Mouse (Mus musculus) liver, embryonic 12.5 days (tissue): ENCODE results near the gene Mpped1. TPM values are rescaled to one million over a fixed set of nuclear protein-coding genes. Genes with fewer than 3 reads are reported as not detected.

Experiments
- ATAC-seq: fragments of 200-750 bp; cut with Nextera tagmentation; 2 replicates; pipeline ENCODE4 v1.8.0; 2017; ENCODE audit warnings: moderate number of reproducible peaks, mild to moderate bottlenecking, moderate library complexity
- H3K27ac ChIP-seq: fragments of 300-500 bp; sonication (generic); 2 replicates; pipeline ENCODE4 v1.5.1; 2016; ENCODE audit warnings: mild to moderate bottlenecking
- H3K27me3 ChIP-seq: fragments of 300-500 bp; sonication (generic); replicated peaks from 2 replicates; pipeline ENCODE4 v1.6.1; 2016; ENCODE audit warnings: mild to moderate bottlenecking, moderate library complexity
- H3K36me3 ChIP-seq: fragments of 300-500 bp; sonication (generic); 2 replicates; pipeline ENCODE4 v1.6.1; 2016; ENCODE audit warnings: mild to moderate bottlenecking, moderate library complexity
- H3K4me1 ChIP-seq: fragments of 300-500 bp; sonication (generic); 2 replicates; pipeline ENCODE4 v1.6.1; 2016
- H3K4me2 ChIP-seq: fragments of 300-500 bp; sonication (generic); 2 replicates; pipeline ENCODE4 v1.6.1; 2016; ENCODE audit warnings: mild to moderate bottlenecking, moderate library complexity
- H3K4me3 ChIP-seq: fragments of 300-500 bp; sonication (generic); 2 replicates; pipeline ENCODE4 v1.5.1; 2016; ENCODE audit warnings: mild to moderate bottlenecking, moderate library complexity
- H3K9ac ChIP-seq: fragments of 300-500 bp; sonication (generic); 2 replicates; pipeline ENCODE4 v1.6.1; 2016; ENCODE audit warnings: mild to moderate bottlenecking, moderate library complexity
- H3K9me3 ChIP-seq: fragments of 300-500 bp; sonication (generic); replicated peaks from 2 replicates; pipeline ENCODE4 v1.6.1; 2016; ENCODE audit warnings: mild to moderate bottlenecking, moderate library complexity
- WGBS: fragments of 180-500 bp; shearing (Covaris S2); methylation state at CpG from one replicate; pipeline ENCODE4 v1.1.7; 2016; ENCODE audit not compliant: insufficient replicate concordance; 5-methylcytosine and 5-hydroxymethylcytosine counted together
- polyA plus RNA-seq: library from polyadenylated mRNA; unstranded; fragments of >200 nt; fragmentation: Nextera tagmentation; extraction: Ambion mirVana; gene quantifications from 2 replicates; pipeline ENCODE4 v1.2.1, GENCODE M21; 2016

The Mpped1 gene
- polyA plus RNA-seq, 1 experiment from 2014 or later: 0.10 TPM

DNA sequence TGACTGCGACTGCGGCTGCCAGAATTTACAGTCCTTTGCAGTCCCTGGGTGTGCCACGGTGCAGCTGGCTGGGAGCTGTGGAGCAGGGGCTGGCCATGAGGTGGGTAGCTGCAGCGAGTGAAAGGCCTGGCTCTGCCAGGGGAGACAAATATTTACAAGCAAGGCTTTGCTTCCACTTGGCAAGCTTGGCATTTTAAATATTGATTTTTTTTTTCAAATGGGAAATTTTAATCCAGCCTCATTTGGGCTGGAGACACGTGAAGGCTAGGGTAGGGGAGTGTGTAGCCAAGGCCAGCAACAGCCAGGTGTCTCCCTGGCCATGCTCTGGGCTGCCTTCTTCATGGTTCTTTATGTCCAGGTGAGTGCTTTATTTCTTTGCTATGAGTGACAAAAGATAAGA, 21.7 kb downstream of the Mpped1 start:
- Histone ChIP-seq H3K9ac (no peak overlapping the region), H3K4me3 (no peak overlapping the region), H3K4me1 (no peaks in the 10 kb centered on the region), H3K36me3 (no peaks in the 10 kb centered on the region), H3K27me3 (no peaks in the 10 kb centered on the region), H3K27ac (no peak overlapping the region), H3K4me2 (no peak overlapping the region), H3K9me3 (no peaks in the 10 kb centered on the region)
- ATAC-seq: no peak
- WGBS: 51% methylated on average over 5 of the region's 5 CpGs

DNA sequence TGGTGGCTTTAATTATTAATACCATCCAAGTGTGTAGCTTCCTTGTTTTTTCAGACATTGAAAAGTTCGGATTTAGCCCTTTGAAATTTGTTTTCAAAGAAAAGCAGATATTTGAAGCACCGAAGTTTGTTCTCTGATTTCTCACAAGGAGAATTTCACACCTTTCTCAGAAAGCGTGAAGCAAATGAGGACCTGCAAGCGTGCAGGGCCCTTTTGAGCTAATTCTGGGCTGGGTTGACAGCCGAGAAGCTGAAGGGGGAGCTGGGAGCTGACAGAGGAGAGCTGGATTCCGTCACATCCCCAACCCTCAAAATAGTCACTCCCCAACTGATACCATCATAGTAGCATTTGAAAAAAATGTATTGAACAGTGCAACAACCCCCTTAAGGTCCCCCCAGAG, 34.8 kb downstream of the Mpped1 start:
- no peaks in the 10 kb centered on the region for H3K4me1 ChIP-seq
- no peak for ATAC-seq
- H3K4me3 ChIP-seq: no peak overlapping the region
- H3K9me3 ChIP-seq: no peaks in the 10 kb centered on the region
- no peak overlapping the region for H3K27ac ChIP-seq
- no peak overlapping the region for H3K4me2 ChIP-seq
- WGBS: 54% methylated on average over 6 of the region's 6 CpGs
- H3K36me3 ChIP-seq: no peaks in the 10 kb centered on the region
- no peaks in the 10 kb centered on the region for H3K27me3 ChIP-seq
- H3K9ac ChIP-seq: no peak overlapping the region

DNA sequence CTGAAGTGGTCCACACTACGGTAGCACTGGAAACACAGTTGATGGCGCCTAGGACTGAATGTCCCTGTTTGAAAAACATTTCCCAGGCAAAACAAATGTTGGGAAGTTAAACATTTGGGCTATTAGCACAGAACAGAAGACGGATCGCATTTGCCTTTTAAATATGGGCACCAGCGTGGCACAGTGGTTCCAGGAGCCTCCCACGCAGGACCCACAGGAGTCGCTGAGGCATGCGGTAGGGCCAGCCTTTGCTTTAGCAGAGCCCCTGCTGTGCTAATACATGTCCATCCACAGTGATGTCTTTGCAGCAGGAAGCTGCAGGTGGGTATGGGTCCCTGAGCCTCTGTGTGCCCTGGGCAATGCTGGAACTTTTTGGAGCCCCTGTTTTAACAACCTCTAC, 48.7 kb downstream of the Mpped1 start:
- H3K36me3 ChIP-seq: no peaks in the 10 kb centered on the region
- no peaks in the 10 kb centered on the region for H3K27me3 ChIP-seq
- no peaks in the 10 kb centered on the region for H3K4me1 ChIP-seq
- no peak overlapping the region for H3K27ac ChIP-seq
- no peak overlapping the region for H3K4me2 ChIP-seq
- WGBS: 71% methylated on average over 8 of the region's 8 CpGs
- H3K9me3 ChIP-seq: 0 out of 2 replicates have a peak, but pooled peaks cover 3% of the 10 kb centered on the region
- no peak overlapping the region for H3K9ac ChIP-seq
- H3K4me3 ChIP-seq: no peak overlapping the region
- ATAC-seq: no peak

DNA sequence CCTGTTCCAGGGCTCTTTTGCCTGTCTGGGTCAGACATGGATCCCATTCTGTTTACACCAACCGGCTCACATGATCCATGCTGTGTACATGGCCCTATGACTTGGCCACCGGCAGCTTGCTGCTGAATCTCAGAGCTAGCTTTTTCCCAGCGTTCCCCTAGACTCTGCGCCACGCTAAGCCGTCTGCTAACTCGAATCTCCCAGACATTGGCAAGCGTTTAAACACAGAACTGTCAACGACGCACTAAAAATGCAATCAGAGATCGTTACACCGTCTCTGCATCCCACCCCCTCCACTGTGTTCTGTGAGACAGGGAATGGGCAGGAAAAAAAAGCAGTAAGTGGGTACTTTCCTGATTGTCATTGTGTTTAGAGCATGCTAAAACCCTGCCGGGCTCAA, 50.0 kb downstream of the Mpped1 start:
- Histone ChIP-seq H3K4me2 (no peak overlapping the region), H3K36me3 (no peaks in the 10 kb centered on the region), H3K9me3 (0 out of 2 replicates have a peak, but pooled peaks cover 3% of the 10 kb centered on the region), H3K4me1 (no peaks in the 10 kb centered on the region), H3K27me3 (no peaks in the 10 kb centered on the region), H3K4me3 (no peak overlapping the region), H3K27ac (no peak overlapping the region), H3K9ac (no peak overlapping the region)
- ATAC-seq: no peak
- 73% methylated on average over 13 of the region's 13 CpGs for whole genome bisulfite sequencing

DNA sequence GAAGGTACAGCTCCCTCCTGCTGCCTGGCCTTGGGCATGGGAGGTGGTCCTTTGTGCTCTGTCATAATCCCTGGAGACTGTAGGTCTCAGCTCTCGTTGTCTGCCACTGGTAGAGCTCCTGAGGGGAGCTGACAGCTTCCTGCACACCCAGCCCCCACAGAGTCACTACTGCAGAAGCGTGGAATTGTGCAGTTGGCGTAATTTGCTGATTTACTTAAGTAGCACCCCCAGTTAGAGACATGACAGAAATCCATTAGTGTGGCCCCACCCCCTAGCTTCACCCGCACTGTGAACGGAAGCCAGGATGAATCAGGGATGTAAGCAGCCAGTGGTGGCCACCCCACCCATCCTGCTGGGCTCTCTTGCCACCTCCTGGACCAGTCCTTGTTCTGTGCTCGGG, 53.0 kb downstream of the Mpped1 start:
- Histone ChIP-seq H3K4me3 (no peak overlapping the region), H3K27ac (no peak overlapping the region), H3K9me3 (0 out of 2 replicates have a peak, but pooled peaks cover 3% of the 10 kb centered on the region), H3K36me3 (no peaks in the 10 kb centered on the region), H3K27me3 (no peaks in the 10 kb centered on the region), H3K4me2 (no peak overlapping the region), H3K4me1 (no peaks in the 10 kb centered on the region), H3K9ac (no peak overlapping the region)
- no peak for ATAC-seq
- WGBS: 60% methylated on average over 6 of the region's 6 CpGs

DNA sequence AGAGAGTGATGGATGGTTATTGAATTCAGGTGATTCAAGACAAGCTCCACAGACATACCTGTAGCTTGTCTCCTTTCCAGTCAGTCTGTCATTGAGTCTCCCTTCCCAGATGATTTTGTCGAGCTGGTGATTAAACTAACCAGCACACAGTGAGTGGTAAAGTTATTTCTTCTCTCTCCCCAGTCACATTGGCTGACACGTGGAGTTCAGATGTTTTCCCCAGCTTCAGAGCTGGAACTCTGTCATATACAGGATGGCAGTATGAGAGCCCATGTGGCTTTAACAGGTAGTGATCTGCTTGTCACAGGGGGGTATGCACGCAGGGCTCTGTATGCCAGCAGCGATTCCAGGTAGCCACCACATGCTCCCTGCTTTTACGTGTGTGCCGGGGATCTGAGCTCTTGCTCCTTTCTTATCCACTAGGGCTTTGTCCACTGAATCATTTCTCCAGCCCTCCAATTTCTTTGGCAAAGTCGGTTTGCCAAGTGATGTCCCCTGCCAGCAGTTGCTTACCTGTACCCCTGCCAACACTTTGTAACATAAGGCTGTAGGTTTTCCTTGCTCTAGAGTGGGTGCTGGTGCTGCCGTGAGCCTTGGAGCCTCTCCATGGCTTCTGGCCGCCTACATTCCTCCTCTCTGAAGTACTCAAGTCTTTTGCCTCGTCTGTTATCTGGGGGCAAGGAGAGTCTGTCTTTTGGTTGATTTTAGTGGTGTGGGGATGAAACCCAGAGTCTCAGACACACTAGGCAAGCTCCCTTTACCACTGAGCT, 61.9 kb downstream of the Mpped1 start:
- 54% methylated on average over 10 of the region's 10 CpGs for WGBS
- no peaks in the 10 kb centered on the region for H3K36me3 ChIP-seq
- no peak overlapping the region for H3K4me3 ChIP-seq
- ATAC-seq: no peak
- H3K4me2 ChIP-seq: no peak overlapping the region
- no peak overlapping the region for H3K9ac ChIP-seq
- H3K27me3 ChIP-seq: no peaks in the 10 kb centered on the region
- H3K27ac ChIP-seq: no peak overlapping the region
- no peaks in the 10 kb centered on the region for H3K9me3 ChIP-seq
- H3K4me1 ChIP-seq: peaks cover 7% of the 10 kb centered on the region

DNA sequence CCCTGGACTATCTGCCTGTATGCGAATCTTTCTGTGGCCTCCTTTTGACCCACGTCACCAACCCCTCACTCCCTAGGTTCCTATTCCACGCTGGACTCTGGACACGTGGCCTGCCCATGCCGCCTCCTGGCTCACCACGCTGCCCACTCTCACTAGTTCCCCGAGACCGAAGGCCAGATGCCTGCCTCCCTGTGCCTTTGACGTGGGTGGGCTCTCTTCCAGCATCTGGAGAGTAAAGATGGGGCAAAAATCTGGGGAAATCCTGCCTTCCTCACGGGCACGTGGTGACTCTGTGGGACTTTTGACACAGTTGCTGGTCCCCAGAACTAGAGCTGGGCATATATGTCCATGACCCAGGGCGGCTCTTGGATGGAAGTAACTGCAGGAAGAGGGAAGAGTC, 63.2 kb downstream of the Mpped1 start:
- H3K9ac ChIP-seq: no peak overlapping the region
- H3K4me1 ChIP-seq: peaks cover 9% of the 10 kb centered on the region
- ATAC-seq: no peak
- no peaks in the 10 kb centered on the region for H3K27me3 ChIP-seq
- no peak overlapping the region for H3K4me2 ChIP-seq
- 67% methylated on average over 12 of the region's 12 CpGs for WGBS
- H3K9me3 ChIP-seq: no peaks in the 10 kb centered on the region
- H3K27ac ChIP-seq: no peak overlapping the region
- no peaks in the 10 kb centered on the region for H3K36me3 ChIP-seq
- no peak overlapping the region for H3K4me3 ChIP-seq

DNA sequence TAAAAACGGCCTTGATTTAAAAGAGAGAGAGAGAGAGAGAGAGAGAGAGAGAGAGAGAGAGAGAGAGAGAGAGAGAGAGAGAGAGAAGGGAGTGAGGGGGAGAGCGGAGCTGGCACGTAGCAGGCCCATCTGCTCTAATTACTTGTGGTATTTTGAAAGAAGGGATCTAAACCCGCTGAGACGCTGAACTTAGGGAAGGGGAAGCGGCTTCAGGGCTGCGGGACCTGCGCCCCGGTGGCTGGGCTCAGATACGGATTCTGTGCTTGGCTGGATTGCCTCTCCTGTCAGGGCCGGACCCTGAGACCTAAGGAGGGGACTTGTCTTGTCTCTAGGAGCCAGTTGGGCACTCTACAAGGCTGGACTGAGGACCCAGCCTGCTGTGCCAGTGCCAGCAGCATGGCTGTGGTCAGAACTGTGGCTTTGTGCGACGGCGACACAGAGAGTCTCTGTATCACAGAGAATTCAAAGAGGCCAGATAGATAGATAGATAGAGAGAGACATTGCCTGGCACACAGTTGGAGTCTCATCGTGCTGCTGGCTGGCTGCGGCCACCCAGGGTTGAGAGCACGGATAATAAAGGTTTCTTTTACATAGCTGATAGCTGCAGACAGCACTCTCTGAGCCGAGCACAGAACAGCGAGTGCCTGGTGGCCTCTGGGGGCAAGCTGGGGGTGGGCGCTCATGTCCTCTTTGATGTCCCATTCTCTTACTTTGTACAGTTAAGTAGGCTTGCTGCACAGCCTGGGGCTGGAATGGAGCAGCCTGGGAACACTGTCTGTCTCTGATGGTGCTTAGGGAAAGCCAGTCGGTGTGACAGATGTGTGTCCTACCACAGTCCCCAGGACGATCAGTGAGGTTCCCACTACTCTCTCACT, 63.9 kb downstream of the Mpped1 start:
- Histone ChIP-seq H3K36me3 (no peaks in the 10 kb centered on the region), H3K9me3 (no peaks in the 10 kb centered on the region), H3K4me2 (no peak overlapping the region), H3K27me3 (no peaks in the 10 kb centered on the region), H3K4me1 (peaks cover 9% of the 10 kb centered on the region), H3K9ac (no peak overlapping the region), H3K4me3 (no peak overlapping the region), H3K27ac (no peak overlapping the region)
- no peak for ATAC-seq
- WGBS: 49% methylated on average over 22 of the region's 22 CpGs

DNA sequence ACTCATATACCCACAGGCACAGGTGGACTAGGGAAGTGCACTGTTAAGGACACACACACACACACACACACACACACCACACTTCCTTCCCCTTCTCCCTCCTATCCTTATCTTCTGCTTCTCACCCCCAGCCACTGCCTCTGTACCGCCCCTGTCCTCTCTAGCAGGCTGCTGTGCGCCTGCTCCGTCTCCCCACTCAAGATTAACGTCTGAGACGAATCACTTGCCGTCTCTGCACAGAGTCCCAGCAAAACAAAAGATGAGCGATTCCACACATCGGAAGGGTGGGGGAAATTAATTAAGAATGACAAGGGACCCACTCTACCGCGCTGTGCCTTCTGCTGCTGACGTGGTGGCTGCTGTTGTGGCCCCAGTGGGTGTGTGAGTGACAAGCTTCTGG, 66.5 kb downstream of the Mpped1 start:
- Histone ChIP-seq H3K36me3 (no peaks in the 10 kb centered on the region), H3K27ac (no peak overlapping the region), H3K4me3 (no peak overlapping the region), H3K4me2 (no peak overlapping the region), H3K9ac (no peak overlapping the region), H3K9me3 (no peaks in the 10 kb centered on the region), H3K27me3 (no peaks in the 10 kb centered on the region), H3K4me1 (peaks cover 9% of the 10 kb centered on the region)
- ATAC-seq: no peak
- WGBS: 43% methylated on average over 11 of the region's 11 CpGs

DNA sequence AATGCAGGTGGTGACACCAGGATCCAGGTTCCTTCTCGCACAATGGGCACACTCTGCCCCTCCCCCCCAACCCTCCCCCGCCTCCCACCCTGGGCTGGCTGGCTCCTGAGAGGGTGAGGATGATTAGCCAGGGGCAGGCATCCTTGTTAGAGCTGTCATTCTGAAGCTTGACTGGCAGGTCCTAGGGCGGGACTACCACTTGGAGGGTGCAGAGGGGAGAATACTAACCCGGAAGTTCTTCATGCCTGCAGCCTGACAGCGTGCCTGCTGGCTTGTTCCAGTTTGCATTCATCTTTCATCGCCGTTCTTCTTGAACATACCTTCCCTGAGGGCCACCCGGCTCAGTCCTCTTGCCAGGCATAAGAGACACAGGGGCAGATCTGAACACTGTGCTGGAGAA, 67.3 kb downstream of the Mpped1 start:
- no peaks in the 10 kb centered on the region for H3K36me3 ChIP-seq
- no peak overlapping the region for H3K4me3 ChIP-seq
- no peaks in the 10 kb centered on the region for H3K9me3 ChIP-seq
- H3K4me2 ChIP-seq: no peak overlapping the region
- no peaks in the 10 kb centered on the region for H3K27me3 ChIP-seq
- H3K4me1 ChIP-seq: peaks cover 9% of the 10 kb centered on the region
- WGBS: 35% methylated on average over 8 of the region's 8 CpGs
- H3K9ac ChIP-seq: no peak overlapping the region
- H3K27ac ChIP-seq: no peak overlapping the region
- no peak for ATAC-seq

DNA sequence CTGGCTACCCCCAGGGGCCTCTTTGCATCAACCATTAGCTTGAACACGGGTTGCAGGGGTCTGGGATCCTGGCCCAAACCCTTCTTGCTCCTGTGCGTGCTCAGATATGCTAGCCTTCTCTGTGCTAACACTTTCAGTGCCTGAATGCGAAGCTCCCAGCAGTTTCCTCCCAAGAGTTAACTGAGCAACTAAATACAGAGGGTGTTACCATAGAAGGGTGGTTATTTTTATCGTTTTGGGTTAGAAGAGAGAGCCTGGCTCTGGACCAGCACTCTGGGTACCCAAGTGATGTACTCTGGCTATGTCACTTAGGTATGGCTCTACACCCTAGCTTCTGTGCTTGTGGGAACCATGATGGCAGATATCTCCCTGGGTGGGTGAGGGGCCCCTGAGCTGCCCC, 68.2 kb downstream of the Mpped1 start:
- Histone ChIP-seq H3K27me3 (no peaks in the 10 kb centered on the region), H3K9ac (no peak overlapping the region), H3K27ac (no peak overlapping the region), H3K9me3 (no peaks in the 10 kb centered on the region), H3K4me2 (no peak overlapping the region), H3K4me1 (peaks cover 9% of the 10 kb centered on the region), H3K4me3 (no peak overlapping the region), H3K36me3 (no peaks in the 10 kb centered on the region)
- WGBS: 52% methylated on average over 4 of the region's 4 CpGs
- ATAC-seq: no peak

DNA sequence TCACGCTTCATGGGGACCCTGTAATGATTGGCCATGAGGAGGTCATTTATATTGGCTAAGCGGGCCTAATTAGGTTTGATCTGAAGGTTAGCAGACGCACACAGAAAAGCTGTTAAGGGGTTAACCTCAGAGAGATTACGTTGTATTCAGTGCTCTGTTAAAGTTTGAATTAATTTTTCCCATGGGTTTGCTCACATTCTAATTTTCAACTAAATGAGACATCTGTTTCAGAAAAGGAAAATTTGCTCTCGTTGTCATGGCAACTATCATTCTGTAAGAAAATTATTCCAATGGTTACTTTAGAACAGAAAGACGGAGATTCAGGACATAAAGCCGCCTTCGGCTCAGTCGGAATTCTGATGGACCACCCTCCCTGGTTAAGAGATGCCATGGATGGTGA, 68.9 kb downstream of the Mpped1 start:
- H3K27me3 ChIP-seq: no peaks in the 10 kb centered on the region
- no peak overlapping the region for H3K27ac ChIP-seq
- peaks cover 9% of the 10 kb centered on the region for H3K4me1 ChIP-seq
- H3K4me3 ChIP-seq: no peak overlapping the region
- no peak for ATAC-seq
- no peak overlapping the region for H3K4me2 ChIP-seq
- WGBS: 67% methylated on average over 9 of the region's 9 CpGs
- H3K36me3 ChIP-seq: no peaks in the 10 kb centered on the region
- H3K9me3 ChIP-seq: no peaks in the 10 kb centered on the region
- no peak overlapping the region for H3K9ac ChIP-seq
